Mouse (Mus musculus): ENCODE results near the gene Kpna7.
"Not testable (repeated sequence)": the region's sequence is repeated elsewhere in the genome, so short reads cannot be mapped to it uniquely, and the experiment has no call there.

The Kpna7 gene

DNA sequence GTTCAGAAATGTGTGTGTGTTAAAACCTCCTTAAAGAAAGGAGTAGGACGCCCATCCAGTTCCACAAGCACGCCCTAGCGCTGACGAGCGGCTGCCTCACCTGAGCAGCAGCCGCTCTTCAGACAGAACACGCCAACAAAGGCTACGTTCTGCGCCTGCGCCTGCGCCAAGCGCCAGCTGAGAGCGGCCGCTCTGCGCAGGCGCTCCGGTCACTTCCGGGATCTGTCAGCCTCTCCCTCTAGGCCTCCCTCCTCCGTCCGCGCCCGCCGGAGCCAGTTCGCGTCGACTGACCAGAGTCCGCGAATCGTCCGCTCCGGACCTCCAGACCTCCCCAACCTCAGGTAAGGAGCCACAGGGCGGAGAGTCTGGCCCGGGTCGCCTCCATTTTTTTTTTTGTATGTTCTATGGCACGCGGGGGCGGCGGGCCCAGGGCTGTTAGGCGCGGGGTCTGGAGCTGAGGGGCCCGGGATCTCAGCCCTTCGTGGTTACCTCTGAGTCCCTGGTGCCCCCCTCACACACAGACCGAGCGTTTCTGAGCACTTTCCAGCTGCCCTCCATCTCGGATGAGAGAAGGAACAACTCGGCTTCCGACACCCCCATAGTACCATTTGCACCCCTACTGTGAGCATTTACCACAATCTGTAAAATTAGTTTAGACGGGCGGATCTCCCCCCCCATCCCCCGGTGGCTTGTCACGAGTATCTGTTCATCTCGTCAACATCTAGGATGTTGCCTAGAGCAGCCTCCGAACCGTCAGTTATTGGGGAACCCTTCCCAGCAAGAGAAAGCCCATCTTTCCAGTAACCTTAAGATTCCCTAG lies at the start of gene Kpna7, which contains the start of gene Arpc1a:
Gene Kpna7, minus strand, starts transcription at position 399 of the 820 bp plus-strand sequence.
Gene Arpc1a, plus strand, starts transcription at position 199 of the 820 bp plus-strand sequence.
- peak; percentile 91 for DNase-seq (ENCODE audit: low read depth, low spot score)

DNA sequence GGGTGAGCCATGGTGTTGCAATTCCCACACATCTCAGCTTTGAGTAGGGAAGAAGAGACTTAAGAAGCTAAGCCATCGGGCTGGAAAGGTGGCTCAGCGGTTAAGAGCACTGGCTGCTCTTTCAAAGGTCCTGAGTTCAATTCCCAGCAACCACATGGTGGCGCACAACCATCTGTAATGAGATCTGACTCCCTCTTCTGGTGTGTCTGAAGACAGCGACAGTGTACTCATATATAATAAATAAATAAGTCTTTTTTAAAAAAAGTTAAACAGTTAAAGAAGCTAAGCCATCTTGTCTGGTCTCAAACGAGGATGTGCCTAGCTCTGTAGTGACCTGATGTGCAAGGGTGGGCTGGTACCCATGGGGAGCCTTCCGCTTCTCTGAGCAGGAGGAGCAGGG lies 49.4 kb upstream of the Kpna7 start:
- not testable (repeated sequence) for DNase-seq (ENCODE audit: low read depth, low spot score)

- no peak for DNase-seq (ENCODE audit: low read depth, low spot score)
These were observed 47.2 kb upstream of the Kpna7 start for GRCm38 (mm10) chr5:145130995-145131394.

- DNase-seq (ENCODE audit: low read depth, low spot score): peak; percentile 94
These were observed 46.4 kb upstream of the Kpna7 start for GRCm38 (mm10) chr5:145130191-145130590.

GRCm38 (mm10) chr5:145129773-145130172 lies 45.9 kb upstream of the Kpna7 start:
- not testable (repeated sequence) for DNase-seq (ENCODE audit: low read depth, low spot score)

DNA sequence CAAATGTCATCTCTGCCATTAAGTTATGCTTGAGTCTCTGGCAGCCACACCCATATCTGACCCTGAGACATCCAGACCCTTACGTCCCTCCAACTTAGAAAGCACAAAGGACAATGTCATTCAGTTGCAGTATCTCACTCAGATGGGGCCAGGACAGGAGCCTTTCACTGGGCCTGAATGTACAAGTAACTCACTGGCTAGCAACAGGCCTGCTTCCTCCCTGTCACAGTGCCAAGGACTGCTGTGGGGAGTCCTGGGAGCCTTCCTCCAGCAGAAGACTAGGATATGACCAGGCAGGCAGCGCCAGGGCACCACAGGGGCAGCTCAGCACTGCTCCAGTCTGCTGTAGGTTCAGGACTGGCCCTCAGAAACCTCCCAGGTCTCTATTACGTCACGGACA lies 45.3 kb upstream of the Kpna7 start:
- DNase-seq (ENCODE audit: low read depth, low spot score): no peak

DNA sequence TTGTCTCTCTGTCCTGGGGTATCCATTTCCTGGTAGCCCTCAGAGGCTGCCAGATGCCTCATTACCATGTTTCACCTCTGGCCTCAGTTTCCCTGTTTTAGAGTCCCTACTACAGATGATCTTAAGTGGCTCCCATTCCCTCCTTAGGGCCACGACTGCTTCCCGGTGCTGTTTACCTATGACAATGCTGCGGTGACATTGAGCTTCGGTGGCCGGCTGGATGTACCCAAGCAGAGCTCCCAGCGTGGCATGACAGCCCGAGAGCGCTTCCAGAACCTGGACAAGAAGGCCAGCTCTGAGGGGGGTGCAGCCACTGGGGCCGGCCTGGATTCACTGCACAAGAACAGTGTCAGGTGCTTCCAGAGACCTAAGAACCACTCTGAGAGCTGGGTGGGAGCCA lies 42.8 kb upstream of the Kpna7 start:
- no peak for DNase-seq (ENCODE audit: low read depth, low spot score)

DNA sequence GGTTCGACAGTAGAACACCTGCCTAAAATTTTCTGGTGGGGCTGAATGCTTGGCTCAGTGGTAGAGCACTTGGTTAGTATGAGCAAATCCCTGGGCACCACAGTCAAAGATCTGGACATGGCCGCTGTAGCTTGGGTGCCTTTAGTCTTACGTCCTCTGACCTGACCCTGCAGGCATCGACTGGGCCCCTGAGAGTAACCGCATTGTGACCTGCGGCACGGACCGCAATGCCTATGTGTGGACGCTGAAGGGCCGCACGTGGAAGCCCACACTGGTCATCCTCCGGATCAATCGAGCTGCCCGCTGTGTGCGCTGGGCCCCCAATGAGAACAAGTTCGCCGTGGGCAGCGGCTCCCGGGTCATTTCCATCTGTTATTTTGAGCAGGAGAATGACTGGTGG lies 39.6 kb upstream of the Kpna7 start:
- no peak for DNase-seq (ENCODE audit: low read depth, low spot score)

- no peak for DNase-seq (ENCODE audit: low read depth, low spot score)
These were observed 37.1 kb upstream of the Kpna7 start for GRCm38 (mm10) chr5:145120921-145121320.

DNA sequence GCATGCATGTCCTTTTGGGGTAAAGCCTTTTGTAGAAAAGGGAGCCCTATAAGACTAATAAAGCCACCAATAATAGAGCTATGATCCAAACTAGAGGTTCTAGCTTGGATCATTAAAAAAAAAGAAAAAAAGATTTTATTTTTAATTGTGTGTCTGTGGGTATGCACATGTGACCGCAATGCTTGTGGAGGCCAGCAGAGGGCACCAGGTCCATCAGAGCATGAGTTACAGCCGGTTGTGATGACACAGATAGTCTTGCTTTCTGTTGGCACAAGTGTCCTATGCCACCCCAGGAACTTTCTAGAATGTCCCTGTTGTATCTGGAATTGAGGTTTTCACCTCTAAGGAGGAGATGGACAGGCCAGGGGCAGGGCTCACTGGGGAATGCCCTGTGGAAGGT lies 35.6 kb upstream of the Kpna7 start:
- no peak for DNase-seq (ENCODE audit: low read depth, low spot score)

- DNase-seq (ENCODE audit: low read depth, low spot score): no peak
These were observed 34.6 kb upstream of the Kpna7 start for GRCm38 (mm10) chr5:145118461-145118860.

GRCm38 (mm10) chr5:145118005-145118404 lies 34.2 kb upstream of the Kpna7 start:
- no peak for DNase-seq (ENCODE audit: low read depth, low spot score)

GRCm38 (mm10) chr5:145116916-145117315 lies 33.1 kb upstream of the Kpna7 start:
- DNase-seq (ENCODE audit: low read depth, low spot score): no peak

DNA sequence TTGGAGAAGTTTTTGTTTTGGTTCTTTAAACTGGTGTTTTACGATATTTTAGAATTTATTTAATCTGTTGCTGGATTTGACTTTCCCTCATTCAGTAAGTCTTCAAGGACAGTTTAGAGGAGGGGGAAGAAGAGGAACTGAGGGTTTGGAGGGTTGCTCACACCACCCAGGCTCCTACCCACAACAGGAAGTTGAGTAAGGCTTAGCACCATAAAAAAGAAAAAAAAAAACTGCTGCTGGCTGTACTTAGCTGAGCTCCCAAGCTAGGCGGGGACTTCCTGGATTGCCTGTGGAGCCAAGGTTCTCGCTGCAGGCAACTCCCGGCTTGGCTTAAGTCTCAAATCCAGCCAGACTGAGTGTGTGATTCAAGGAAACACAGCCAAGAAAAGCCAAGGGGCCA lies 32.5 kb upstream of the Kpna7 start:
- peak; percentile 40 for DNase-seq (ENCODE audit: low read depth, low spot score)

DNA sequence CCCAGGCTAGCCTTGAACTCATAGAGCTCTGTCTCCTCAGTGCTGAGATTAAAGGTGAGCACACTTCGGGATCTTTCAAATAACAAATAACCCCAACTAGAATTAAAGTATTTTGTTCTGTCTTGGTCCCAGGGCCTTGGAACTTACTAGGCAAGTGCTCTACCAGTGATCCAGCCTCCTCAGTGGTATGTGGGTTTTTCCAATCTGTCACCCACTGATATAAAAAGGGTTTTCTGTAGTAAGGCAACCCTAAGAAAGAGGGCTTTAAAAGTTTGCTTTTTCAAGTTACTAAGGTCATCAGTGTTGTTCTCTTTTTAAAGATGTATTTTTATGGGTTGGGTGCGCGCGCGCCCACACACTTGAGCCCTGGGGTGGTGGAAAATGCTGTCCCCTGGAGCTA lies 31.9 kb upstream of the Kpna7 start:
- no peak for DNase-seq (ENCODE audit: low read depth, low spot score)

DNA sequence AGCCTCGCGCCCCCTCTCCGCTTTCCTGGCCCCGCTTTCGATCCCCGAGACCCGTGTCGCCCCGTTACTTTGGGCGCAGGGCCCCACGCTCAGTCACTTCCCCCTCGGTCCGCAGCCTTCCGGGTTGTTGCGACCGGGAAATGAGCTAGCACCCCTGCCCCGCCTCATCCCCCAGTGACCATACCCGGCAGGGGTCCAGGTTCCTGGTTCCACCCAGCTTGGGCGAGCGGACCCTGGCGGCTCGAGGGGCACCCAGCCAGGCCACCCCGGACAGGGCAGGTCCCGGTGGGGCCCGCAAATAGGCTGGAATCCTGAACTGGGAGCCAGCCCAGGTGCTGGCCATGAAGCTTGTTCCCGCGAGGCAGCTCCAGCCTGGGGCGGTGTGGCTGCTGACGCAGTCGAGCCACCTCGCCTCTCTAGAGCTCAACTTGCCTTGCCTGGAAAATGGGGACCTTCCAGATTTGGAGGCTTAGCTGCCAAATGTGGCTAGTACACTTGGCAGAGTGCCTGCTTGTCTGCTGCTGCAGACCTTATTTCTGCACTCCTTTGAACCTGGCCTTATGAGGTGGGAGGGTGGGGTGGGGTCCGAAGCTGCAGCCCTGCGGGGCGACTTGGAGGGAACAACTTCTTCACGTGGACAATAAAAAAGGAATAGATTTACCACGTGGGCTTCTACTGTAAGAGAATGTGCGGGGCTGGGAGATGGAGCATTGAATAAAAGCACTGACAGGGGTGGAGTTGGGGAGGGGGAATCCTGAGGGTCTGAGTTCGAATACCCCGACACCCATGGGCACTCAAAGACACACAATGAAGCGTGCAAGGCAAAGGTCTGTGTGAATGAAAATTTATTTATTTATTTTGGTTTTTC lies 31.0 kb upstream of the Kpna7 start:
- no peak for DNase-seq (ENCODE audit: low read depth, low spot score)

GRCm38 (mm10) chr5:145114071-145114605 lies 30.3 kb upstream of the Kpna7 start, which contains the start of gene Arpc1b:
Arpc1b (plus strand) TSS chr5:145114215.
- DNase-seq (ENCODE audit: low read depth, low spot score): no peak

DNA sequence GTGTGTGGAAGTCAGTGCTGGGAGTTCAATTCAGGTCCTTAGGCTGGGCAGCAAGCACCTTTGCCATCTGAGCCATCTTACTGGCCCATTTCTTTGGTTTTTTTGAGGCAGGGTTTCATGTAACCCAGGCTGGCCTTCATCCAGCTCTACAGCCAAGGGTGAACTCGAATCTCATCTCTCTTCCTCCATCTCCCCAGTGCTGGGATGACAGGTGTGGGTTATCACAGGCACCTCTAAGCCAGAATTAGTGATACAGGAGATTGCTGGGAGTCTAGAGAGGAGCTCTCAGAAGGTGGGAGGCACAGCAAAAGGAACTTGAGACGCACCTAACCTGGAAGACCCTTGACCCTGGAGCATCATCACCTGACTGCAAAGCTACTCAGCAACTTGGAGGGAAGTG lies 29.6 kb upstream of the Kpna7 start:
- DNase-seq (ENCODE audit: low read depth, low spot score): no peak

DNA sequence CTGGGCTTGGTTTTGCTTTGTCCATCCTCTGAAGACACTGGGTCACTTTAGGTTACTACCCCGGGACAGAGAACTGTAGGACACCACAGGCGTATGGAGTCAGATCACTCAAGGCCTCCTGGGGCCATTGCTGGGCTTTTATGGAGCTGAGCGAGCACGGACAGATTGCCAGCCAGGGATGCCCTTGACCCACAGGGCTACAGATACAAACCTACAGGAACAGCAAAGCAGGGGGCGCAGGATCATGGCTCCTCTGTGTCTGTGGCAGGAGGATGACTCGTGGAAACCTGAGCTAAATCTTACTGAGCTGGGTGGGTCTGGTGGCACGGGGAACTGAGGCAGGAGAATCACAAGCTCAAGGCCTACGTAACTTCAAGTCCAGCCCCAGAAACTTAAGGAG lies 28.7 kb upstream of the Kpna7 start:
- DNase-seq (ENCODE audit: low read depth, low spot score): no peak

GRCm38 (mm10) chr5:145110401-145110800 lies 26.6 kb upstream of the Kpna7 start:
- DNase-seq (ENCODE audit: low read depth, low spot score): no peak

- DNase-seq (ENCODE audit: low read depth, low spot score): no peak
These were observed 22.0 kb upstream of the Kpna7 start for GRCm38 (mm10) chr5:145105694-145106275.

GRCm38 (mm10) chr5:145104328-145104727 lies 20.5 kb upstream of the Kpna7 start:
- peak; percentile 85 for DNase-seq (ENCODE audit: low read depth, low spot score)

Measured in telencephalon, adult 2 months (tissue).